Mouse (Mus musculus) bone marrow, adult 2 months (tissue): Measurements from ENCODE around the gene Kcnk12.

Source experiments
- CTCF ChIP-seq: fragments of 200-500 bp; IDR thresholded peaks from 2 replicates; pipeline ENCODE4 v1.5.1; 2011; ENCODE audit warnings: low read length, control low read depth; ENCODE audit not compliant: control insufficient read depth, insufficient read depth
- POLR2A ChIP-seq: fragments of 200-500 bp; IDR thresholded peaks from 2 replicates; pipeline ENCODE4 v1.6.1; 2011; ENCODE audit warnings: low read depth, mild to moderate bottlenecking, control low read depth, low read length, borderline replicate concordance; ENCODE audit not compliant: control insufficient read depth

DNA sequence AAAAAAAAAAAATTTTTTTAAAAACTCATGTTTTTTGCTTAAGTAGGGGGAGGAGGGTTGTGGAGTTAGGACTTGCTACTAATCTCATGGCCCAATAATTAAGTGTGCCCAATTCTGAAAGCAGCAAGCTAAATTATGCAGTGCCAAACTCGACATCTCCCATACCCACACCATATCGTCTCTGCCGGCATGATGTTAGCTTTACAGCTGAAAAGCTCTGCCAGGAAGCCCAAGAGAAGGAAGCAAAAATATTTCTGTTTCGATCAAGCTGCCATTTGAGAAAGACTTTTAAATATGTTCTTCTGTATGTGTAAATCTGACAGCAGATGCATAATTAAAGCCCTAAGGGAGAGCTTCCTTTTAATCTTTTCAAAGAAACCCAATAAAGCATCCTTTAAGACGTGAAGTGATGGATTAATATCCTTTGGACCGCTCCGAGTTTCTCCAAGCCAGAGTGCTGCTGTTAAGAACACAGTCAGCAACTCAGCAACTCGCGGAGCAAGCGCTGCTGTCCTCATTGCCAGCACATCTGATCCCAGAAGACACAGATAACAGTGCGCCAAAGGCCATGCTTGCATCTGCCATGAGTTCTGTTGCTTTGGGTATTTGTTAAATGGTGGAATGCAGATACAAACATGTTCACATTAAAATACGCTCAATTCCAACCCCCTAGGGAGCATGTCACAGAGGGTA, 5.0 kb downstream of the Kcnk12 start:
- TF ChIP-seq CTCF = no peak
- no peak for TF ChIP-seq POLR2A
